Mouse (Mus musculus): ENCODE measurements at regions not wholly inside any gene's neighbourhood (a gene's known extent, or its start where the extent isn't known, plus 50 kb on each side); places are given as distances from the start of the nearest gene placed in this dataset.

GRCm38 (mm10) chr14:110007159-110007558, 747.8 kb downstream of the Slitrk6 start:
- WGBS: 83% methylated on average over 6 of the region's 6 CpGs
- no peak for TF ChIP-seq CTCF (IDR thresholded peaks at IDR 0.05; ENCODE audit: low read depth)
- H3K4me2 ChIP-seq (ENCODE audit: low read depth): no peak overlapping the region
- DNase-seq (no peak), ATAC-seq (no peak)
- no peak overlapping the region for H3K27ac ChIP-seq (ENCODE audit: low read depth, low read length)
- H3K4me1 ChIP-seq (ENCODE audit: insufficient read depth): no peaks in the 10 kb centered on the region
- no peaks in the 10 kb centered on the region for H3K9me3 ChIP-seq (ENCODE audit: low read length)
- no peaks in the 10 kb centered on the region for H3K27me3 ChIP-seq (ENCODE audit: insufficient read depth, low read length)
- H3K4me3 ChIP-seq (ENCODE audit: low read depth, low read length): no peak overlapping the region
- H3K9ac ChIP-seq: no peak overlapping the region
- no peaks in the 10 kb centered on the region for H3K36me3 ChIP-seq (ENCODE audit: insufficient read depth)

GRCm38 (mm10) chr14:109985026-109985425, 769.9 kb downstream of the Slitrk6 start:
- no peak overlapping the region for H3K4me3 ChIP-seq (ENCODE audit: low read depth, low read length)
- no peak overlapping the region for H3K27ac ChIP-seq (ENCODE audit: low read depth, low read length)
- no peak overlapping the region for H3K4me2 ChIP-seq (ENCODE audit: low read depth)
- no peaks in the 10 kb centered on the region for H3K4me1 ChIP-seq (ENCODE audit: insufficient read depth)
- H3K9ac ChIP-seq: no peak overlapping the region
- no peak for TF ChIP-seq CTCF (IDR thresholded peaks at IDR 0.05; ENCODE audit: low read depth)
- H3K9me3 ChIP-seq (ENCODE audit: low read length): no peaks in the 10 kb centered on the region
- ATAC-seq (no peak), DNase-seq (no peak)
- H3K36me3 ChIP-seq (ENCODE audit: insufficient read depth): no peaks in the 10 kb centered on the region
- no peaks in the 10 kb centered on the region for H3K27me3 ChIP-seq (ENCODE audit: insufficient read depth, low read length)
- WGBS: 52% methylated on average over 4 of the region's 4 CpGs

GRCm38 (mm10) chr14:109958008-109958407, 796.9 kb downstream of the Slitrk6 start:
- no peaks in the 10 kb centered on the region for H3K4me1 ChIP-seq (ENCODE audit: insufficient read depth)
- DNase-seq (peak; percentile 11), ATAC-seq (peak; percentile 56; the same call in 1 of the 2 replicates)
- WGBS: 51% methylated on average over 3 of the region's 3 CpGs
- no peaks in the 10 kb centered on the region for H3K36me3 ChIP-seq (ENCODE audit: insufficient read depth)
- H3K27me3 ChIP-seq (ENCODE audit: insufficient read depth, low read length): no peaks in the 10 kb centered on the region
- TF ChIP-seq CTCF (IDR thresholded peaks at IDR 0.05; ENCODE audit: low read depth): no peak
- H3K27ac ChIP-seq (ENCODE audit: low read depth, low read length): no peak overlapping the region
- no peak overlapping the region for H3K4me3 ChIP-seq (ENCODE audit: low read depth, low read length)
- H3K4me2 ChIP-seq (ENCODE audit: low read depth): no peak overlapping the region
- no peaks in the 10 kb centered on the region for H3K9me3 ChIP-seq (ENCODE audit: low read length)
- H3K9ac ChIP-seq: no peak overlapping the region

- H3K4me2 ChIP-seq (ENCODE audit: low read depth): no peak overlapping the region
- H3K36me3 ChIP-seq (ENCODE audit: insufficient read depth): no peaks in the 10 kb centered on the region
- no peaks in the 10 kb centered on the region for H3K4me1 ChIP-seq (ENCODE audit: insufficient read depth)
- H3K27me3 ChIP-seq (ENCODE audit: insufficient read depth, low read length): no peaks in the 10 kb centered on the region
- H3K4me3 ChIP-seq (ENCODE audit: low read depth, low read length): no peak overlapping the region
- no peak for DNase-seq
- no peak overlapping the region for H3K27ac ChIP-seq (ENCODE audit: low read depth, low read length)
- ATAC-seq: no peak
- 59% methylated on average over 4 of the region's 4 CpGs for WGBS
- H3K9ac ChIP-seq: no peak overlapping the region
- TF ChIP-seq CTCF (IDR thresholded peaks at IDR 0.05; ENCODE audit: low read depth): no peak
- no peaks in the 10 kb centered on the region for H3K9me3 ChIP-seq (ENCODE audit: low read length)
These were observed 813.0 kb downstream of the Slitrk6 start for GRCm38 (mm10) chr14:109941944-109942343.

- Histone ChIP-seq H3K4me2 (ENCODE audit: low read depth) (no peak overlapping the region), H3K27ac (ENCODE audit: low read depth, low read length) (no peak overlapping the region), H3K4me1 (ENCODE audit: insufficient read depth) (no peaks in the 10 kb centered on the region), H3K4me3 (ENCODE audit: low read depth, low read length) (no peak overlapping the region), H3K9ac (no peak overlapping the region), H3K9me3 (ENCODE audit: low read length) (no peaks in the 10 kb centered on the region), H3K27me3 (ENCODE audit: insufficient read depth, low read length) (no peaks in the 10 kb centered on the region), H3K36me3 (ENCODE audit: insufficient read depth) (no peaks in the 10 kb centered on the region)
- TF ChIP-seq CTCF (IDR thresholded peaks at IDR 0.05; ENCODE audit: low read depth): no peak
- no peak for ATAC-seq
- WGBS: 84% methylated on average over 1 of the region's 1 CpGs
- DNase-seq: no peak
These were observed 813.8 kb downstream of the Slitrk6 start for GRCm38 (mm10) chr14:109941162-109941561.

GRCm38 (mm10) chr14:109937432-109937831, 817.5 kb downstream of the Slitrk6 start:
- DNase-seq: no peak
- no peak for TF ChIP-seq CTCF (IDR thresholded peaks at IDR 0.05; ENCODE audit: low read depth)
- 85% methylated on average over 6 of the region's 6 CpGs for WGBS

GRCm38 (mm10) chr14:109928977-109929376, 826.0 kb downstream of the Slitrk6 start:
- 90% methylated on average over 7 of the region's 7 CpGs for WGBS
- Histone ChIP-seq H3K4me3 (ENCODE audit: low read depth, low read length) (no peak overlapping the region), H3K4me2 (ENCODE audit: low read depth) (no peak overlapping the region), H3K4me1 (ENCODE audit: insufficient read depth) (no peaks in the 10 kb centered on the region), H3K36me3 (ENCODE audit: insufficient read depth) (no peaks in the 10 kb centered on the region), H3K27me3 (ENCODE audit: insufficient read depth, low read length) (no peaks in the 10 kb centered on the region), H3K9me3 (ENCODE audit: low read length) (no peaks in the 10 kb centered on the region), H3K27ac (ENCODE audit: low read depth, low read length) (no peak overlapping the region), H3K9ac (no peak overlapping the region)
- no peak for DNase-seq
- ATAC-seq: no peak
- no peak for TF ChIP-seq CTCF (IDR thresholded peaks at IDR 0.05; ENCODE audit: low read depth)

More at GRCm38 (mm10) chr14:109937432-109937831, 817.5 kb downstream of the Slitrk6 start:
- no peak overlapping the region for H3K4me2 ChIP-seq (ENCODE audit: low read depth)
- ATAC-seq: no peak
- no peak overlapping the region for H3K9ac ChIP-seq
- no peak overlapping the region for H3K4me3 ChIP-seq (ENCODE audit: low read depth, low read length)
- H3K36me3 ChIP-seq (ENCODE audit: insufficient read depth): no peaks in the 10 kb centered on the region
- H3K27ac ChIP-seq (ENCODE audit: low read depth, low read length): no peak overlapping the region
- no peaks in the 10 kb centered on the region for H3K4me1 ChIP-seq (ENCODE audit: insufficient read depth)
- H3K9me3 ChIP-seq (ENCODE audit: low read length): no peaks in the 10 kb centered on the region
- no peaks in the 10 kb centered on the region for H3K27me3 ChIP-seq (ENCODE audit: insufficient read depth, low read length)

- H3K9ac ChIP-seq: no peak overlapping the region
- TF ChIP-seq CTCF (IDR thresholded peaks at IDR 0.05; ENCODE audit: low read depth): no peak
- DNase-seq: no peak
- no peak overlapping the region for H3K4me2 ChIP-seq (ENCODE audit: low read depth)
- H3K4me1 ChIP-seq (ENCODE audit: insufficient read depth): no peaks in the 10 kb centered on the region
- ATAC-seq: no peak
- 85% methylated on average over 2 of the region's 2 CpGs for WGBS
- no peak overlapping the region for H3K27ac ChIP-seq (ENCODE audit: low read depth, low read length)
- H3K36me3 ChIP-seq (ENCODE audit: insufficient read depth): no peaks in the 10 kb centered on the region
- no peaks in the 10 kb centered on the region for H3K9me3 ChIP-seq (ENCODE audit: low read length)
- no peak overlapping the region for H3K4me3 ChIP-seq (ENCODE audit: low read depth, low read length)
- no peaks in the 10 kb centered on the region for H3K27me3 ChIP-seq (ENCODE audit: insufficient read depth, low read length)
These were observed 863.1 kb downstream of the Slitrk6 start for GRCm38 (mm10) chr14:109891896-109892165.
